Mouse (Mus musculus): ENCODE results near the gene Rexo1.

Gene Rexo1

DNA sequence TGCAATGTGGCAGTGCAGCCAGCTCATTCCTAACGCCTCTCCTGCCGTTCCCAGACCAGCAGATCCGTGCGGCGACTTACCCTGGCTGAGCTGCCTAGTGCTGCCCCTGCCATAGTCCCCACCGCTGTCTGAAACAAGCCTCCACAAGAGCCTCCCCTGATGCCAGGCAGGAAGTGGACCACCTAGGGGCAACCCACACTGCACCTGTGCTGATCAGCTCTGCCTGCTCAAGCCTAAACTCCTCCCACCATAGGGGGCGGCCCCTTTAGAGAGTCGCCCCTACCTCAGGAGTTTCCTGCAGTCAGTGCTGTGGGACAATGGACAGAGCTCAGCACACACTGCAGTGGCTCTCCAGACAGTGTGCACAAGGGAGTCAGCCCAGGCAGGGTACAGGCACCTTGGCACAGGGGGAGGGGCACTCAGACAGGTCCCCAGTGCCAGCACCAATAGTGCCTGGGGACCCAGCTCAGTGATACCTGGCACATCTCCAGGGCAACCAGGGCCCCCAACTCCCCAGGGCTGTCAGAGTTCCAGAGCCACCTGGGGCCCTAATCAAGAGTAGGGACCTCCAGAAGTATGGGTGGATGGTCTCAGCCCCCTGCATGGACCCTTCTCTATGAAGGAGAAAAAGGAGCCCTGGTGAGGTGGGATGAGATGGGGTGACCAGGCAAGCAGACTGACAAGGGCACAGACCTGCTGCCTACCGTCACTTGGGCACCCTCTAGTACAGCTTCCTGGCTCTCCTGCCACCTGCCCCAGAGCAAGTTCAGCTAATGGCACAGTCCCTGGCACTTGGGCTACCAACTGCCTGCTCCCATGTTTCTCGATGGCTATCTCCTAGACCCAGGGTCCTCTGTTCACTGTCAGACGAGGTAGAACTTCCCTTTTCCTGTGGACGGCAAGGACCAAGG, 23.5 kb upstream of the Rexo1 start:
- peak in 1 of 2 experiments; percentile 64 for DNase-seq

DNA sequence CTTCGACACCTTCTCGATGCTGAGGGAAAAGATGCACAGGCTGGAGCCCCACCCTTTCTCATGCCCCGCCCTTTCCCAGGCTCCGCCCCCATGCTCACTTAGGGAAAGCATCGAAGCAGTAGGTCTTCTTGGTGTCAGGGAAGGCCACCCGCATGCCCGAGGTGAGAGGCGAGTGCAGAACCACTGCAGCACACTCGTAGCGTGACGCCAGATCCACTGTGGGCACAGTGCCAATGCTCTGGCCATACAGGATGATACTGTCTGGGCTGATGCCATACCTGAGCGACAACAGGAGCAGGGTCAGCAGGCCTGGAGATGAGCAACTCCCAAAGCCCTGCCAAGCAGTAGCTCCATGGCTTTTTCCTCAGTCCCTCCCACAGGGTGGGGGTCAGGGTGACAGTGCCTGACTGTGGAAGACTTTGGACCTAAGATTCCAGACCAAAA, 22.7 kb upstream of the Rexo1 start:
- no peak for DNase-seq

DNA sequence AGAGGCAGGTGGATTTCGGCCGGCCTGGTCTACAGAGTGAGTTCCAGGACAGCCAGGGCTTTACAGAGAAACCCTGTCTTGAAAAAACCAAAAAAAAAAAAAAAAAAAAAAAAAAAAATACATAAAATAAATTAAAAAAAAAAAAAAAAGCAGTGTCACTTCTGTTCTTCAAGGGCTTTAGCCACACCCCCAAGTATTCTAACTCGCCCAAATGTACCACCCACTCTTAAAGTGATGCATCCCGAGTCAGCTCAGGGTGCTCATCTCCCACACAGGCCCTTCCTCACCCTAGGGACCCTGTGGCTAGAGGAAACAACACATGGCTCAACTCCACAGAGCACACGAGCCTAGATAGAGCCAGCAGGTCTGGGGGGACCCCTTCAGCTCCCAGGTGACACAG, 21.7 kb upstream of the Rexo1 start:
- no peak for DNase-seq

DNA sequence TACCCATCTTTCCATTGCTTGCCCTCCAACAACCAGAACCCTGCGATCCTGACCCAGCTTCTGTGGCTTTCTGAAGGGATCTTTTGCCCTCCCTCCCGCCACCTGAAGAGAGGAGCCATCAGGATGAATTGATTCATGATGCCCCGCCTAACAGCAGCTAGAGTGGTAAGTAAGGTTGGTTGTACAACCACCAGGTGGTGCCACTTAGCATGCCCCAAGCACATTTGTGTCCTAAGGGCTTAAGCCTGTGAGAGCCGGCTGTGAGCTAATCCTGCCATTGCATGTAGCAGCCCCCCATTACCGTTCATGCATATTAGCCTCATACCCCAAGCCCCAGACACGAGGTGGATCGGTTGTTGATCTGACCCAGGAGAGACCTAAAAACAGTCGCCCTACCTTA, 17.6 kb upstream of the Rexo1 start:
- DNase-seq = peak in 1 of 2 experiments; percentile 74

DNA sequence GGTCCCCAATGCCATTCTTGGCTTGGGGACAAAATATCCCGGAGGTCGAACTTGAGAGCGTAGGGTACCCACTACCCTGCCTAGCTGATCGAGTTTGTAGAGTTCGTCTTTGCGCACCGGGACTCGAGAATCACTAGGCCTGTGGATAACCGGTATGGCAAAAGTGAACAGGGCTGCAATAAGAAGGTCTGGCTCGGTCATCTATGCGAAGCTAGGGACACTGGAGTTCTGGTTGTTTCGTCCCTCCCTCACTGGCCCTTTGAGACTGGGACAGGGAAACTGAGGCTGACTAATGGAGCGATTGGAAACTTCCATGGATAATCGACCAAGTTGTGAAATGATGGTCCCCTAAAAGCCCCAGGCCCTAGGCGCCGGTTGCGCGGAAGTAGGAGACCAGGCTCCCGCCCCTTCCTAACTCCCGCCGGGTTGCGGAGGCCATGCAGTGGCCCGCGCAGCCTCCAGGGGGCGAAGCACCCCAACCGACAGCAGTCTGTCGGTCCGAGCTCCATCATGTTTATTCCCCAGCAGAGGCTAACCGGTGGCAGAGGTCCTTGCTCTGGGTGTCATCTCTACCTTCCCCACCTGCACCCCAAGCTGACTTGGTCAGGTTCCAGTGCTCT, 16.9 kb upstream of the Rexo1 start:
- DNase-seq = peak; percentile 78 to 82

DNA sequence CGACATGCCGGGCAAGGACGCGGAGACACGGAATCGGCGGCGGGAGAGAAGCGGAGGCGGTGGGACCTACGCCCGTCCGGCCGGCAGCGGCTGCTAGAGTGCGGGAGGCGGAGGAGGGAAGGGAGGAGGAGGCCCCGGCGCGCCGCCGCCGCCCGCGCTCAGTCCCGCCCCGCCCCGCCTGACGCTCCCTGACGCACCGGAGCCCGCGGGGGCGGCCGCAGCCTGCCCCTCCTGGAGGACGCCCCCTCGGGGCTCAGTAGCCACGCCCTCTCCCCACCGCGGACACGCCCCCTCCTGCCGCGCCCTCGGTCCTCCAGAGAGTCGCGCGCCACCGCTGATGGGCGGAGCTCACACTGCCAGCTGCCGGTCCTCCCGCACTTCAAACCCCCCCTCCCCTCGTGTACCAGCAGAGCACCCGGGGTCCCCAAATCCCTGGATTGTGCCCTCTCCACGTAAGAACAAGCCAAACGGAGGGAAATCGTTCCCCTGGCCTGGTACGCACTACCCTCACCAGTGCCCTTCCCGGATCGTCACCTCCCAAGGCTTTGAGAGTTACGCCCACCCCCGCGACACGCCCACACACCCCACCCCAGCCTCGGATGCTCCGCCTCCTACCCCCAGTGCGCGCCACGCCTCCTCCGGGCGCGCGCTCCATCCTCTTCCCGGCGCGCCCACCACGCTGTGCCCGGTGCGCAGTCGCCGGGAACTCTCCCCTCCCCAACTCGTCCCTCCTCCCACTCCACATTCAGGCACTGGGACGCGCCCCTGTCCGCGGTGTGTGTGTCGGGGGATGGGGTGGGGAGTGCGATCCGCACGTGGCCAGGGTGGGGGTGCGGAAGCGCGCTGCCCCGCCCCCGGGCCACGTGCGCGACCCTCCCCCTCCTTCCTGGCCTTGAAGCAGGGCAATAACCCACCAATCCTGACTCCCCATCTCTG, 16.1 kb upstream of the Rexo1 start, which contains the start of gene Klf16:
Gene Klf16 (minus strand): TSS at position 127 of the 936 bp plus-strand sequence.
- DNase-seq = peak; percentile 97 to 98

DNA sequence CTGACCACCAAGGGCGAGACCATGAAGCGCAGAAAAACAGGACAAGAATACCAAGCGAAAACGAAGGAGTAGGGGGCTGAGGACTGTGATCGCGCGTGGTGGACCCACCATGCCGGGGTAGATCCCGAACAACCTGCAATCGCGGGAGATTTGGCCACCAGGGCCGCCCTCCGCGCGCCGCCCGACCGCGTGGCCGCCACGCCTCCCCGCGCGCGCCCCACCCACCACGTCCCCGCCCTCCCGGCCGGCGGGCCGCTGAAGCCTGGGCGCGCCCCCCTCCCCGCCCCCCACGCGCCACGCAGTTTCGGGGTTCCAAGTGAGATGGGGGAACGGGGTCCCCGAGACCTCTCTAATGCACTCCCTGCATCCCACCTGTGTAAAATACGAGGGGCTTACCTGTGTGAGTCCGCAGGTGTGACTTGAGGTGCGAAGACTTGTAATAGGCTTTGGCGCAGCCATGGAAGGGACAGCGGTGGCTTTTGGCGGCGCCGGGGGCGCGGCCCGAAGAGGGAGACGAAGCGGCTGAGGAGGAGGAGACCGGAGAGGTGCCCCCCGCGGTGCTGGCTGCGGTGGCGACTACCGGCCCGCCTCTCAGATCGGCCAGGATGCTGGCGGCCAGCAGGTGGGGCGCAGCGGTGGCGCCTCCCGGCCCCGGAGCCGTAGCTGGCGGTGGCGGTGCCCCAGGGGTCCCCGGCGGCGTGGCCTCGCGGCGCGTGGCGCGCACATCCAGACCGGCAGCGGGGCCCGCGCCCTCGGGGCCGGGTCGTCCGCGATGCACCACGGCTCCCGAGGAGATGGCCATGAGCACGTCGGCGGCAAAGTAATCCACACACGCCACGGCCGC, 15.2 kb upstream of the Rexo1 start:
- DNase-seq = peak in 1 of 2 experiments; percentile 68

DNA sequence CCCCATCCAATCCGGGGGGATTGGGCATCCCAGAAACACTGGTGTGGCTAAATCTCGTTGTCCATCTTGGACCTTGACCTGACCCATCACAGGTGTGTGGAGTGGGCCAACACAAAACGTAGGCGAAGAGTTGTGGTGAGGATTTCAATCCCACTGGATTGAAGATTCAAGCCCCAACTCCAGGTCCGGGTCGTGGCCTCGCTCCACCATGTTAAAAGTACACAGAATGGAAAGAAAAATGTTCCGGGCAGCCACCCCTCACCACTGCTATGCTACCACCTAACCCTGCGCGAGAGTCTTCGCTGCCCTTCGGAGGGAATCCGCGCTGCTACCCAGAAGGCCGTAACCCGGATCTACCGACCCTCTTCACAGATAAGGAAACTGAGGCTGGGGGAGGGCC, 14.6 kb upstream of the Rexo1 start:
- no peak for DNase-seq

DNA sequence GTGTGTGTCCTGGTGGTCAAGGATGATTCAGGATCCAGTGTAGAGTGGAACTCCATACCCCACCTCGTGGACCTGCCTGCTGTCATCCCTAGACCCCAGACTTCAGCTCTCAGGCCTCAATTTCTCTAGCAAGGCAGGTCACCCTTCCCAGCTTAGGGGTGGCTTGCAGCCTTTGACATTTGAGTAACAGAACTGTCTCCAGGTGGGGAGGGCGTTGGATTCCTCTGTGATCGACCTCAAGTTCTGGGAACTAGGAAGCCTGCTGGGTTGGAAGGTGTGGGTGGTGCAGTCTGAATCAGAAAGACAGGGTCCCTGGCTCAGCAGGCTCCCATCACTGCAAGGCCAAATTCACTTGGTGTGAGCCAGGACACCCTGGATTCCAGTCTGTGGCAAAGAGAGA, 13.5 kb upstream of the Rexo1 start:
- DNase-seq = no peak

DNA sequence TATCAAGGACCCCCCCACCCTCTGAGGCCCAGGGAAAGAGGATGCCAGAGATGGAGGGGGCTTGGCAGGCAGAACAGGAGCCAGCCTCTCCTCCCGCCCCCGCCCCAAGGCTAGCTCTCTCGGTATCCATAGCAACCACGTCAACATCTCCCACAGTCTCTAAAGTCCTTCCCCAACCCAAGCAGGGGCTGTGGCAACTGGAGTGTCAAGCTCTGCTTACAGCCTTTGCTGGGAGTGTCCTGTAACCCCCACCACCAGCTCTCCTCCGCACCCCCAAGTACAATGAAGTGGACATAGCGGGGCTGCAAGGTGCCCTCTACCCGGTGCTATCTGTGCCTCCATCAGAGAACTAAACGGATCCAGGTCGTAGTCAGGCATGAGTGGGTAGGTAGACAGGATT, 12.6 kb upstream of the Rexo1 start:
- no peak for DNase-seq

DNA sequence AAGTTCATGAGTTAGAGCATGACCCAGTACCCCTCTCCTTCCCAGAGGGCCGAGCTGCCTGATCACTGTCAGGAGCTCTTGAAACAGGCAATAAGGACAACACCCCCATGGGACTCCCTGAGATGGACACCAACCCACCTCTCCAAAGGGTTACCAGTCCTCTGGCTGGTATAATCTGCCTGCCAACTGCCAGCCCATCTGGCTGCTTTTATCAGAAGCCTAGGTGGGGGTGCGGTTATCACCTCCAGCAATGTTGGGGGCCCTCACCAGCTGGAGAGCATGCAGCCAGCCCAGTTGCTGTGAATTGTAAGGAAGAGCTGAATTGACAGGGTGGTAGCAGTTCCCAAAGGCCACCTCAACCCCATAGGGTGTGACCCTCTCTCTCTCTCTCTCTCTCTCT, 11.1 kb upstream of the Rexo1 start:
- no peak for DNase-seq

DNA sequence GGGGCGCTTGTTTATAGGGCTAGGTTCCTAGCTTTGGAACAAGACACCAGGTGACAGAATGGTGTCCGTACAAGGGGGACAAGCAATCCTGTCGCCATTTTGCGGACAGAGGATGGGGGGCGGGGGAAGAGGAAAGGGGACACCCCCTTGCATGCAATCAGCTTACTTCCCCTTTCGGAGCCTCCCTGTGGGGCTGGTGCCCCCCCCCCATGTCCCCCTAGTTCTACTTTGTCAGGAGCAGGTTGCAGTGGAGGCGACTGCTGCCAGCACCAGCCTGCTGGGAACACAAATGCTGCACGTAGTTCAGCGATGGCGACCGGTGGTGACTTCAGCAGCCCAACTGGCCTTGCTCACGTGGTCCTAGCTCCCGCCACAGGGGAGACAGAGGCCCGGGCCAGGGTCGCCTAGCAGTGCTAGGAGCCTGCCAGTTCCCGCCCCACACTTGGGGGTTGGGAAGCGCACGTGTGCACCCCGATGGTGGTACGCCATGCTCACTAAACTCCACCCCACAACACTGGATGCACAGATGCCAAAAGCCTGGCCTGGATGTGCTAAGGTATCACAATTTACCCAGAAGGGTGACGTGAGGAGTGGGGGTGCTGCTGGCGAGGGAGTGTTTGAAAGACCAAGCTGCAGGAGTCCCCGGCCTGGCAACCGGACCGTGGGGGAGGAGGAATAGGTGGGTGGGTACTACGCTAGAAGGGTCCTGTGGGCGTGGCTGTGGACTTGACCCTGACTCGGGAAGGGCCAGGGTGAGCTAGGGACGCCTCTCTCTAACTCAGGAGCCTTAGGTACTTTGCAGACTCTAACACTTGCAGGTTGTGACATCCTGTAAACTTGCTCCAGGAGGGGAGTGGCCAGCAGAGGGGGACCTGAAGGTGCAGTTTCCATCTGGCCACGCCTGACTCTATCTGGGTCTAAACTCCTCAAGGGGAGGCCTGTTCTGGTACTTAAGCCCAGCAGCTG, 9.8 kb upstream of the Rexo1 start:
- DNase-seq = no peak

DNA sequence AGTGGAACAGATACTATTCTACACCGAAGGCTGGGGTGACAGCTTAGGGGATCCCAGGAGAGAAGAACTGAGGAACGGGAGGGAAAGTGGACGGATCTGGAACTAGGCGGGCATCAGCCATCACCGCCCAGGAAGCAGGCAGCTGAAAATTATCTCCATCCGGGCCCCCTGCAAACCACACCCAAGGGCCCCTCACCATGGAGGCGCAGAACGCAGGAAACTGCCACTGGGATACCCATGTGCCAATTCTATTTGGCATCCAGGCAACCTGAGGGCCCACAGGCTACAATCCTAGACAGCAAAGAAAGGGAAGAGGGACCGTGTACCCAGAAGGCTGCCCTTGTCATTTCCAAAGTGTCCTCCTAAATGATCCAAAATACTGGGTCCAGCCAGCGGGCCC, 9.1 kb upstream of the Rexo1 start:
- DNase-seq = no peak

DNA sequence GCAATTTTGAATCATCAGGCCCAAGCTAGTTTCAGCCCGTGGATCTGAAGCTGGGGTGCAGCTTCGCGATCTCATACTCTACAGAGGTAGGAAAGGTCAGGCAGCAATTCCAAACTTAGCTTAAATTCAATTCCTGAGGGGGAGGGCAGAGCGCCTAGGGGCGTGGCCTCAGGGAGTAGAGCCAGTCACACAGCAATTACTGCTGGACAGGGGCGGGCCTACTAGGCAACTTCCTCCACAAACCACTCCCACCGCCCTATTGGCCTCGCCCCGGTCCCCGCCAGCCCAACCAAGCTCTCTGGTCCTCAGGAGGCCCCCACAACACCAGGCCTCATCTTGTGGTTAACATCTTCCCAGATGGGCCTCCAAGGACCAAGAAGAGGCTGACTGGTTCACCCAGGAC, 8.3 kb upstream of the Rexo1 start:
- DNase-seq = no peak

DNA sequence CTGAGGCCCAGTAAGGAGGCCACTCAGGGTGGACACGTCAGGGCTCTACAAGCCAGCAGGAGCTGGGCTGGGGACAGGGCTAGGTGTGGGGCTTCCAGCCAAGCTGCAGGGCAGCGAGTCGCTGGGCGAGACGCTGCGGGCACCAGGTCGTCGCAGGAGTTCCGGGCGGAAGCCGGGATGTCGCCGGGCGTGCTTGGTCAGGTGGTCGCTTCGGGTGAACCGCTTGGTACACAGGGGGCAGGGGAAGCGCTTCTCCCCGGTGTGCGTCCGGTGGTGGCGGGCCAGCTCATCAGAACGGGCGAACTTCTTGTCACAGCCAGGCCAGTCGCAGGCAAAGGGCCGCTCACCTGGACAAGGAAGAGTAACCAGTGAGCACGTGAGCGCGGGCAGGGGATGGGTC, 7.5 kb upstream of the Rexo1 start:
- DNase-seq = no peak

DNA sequence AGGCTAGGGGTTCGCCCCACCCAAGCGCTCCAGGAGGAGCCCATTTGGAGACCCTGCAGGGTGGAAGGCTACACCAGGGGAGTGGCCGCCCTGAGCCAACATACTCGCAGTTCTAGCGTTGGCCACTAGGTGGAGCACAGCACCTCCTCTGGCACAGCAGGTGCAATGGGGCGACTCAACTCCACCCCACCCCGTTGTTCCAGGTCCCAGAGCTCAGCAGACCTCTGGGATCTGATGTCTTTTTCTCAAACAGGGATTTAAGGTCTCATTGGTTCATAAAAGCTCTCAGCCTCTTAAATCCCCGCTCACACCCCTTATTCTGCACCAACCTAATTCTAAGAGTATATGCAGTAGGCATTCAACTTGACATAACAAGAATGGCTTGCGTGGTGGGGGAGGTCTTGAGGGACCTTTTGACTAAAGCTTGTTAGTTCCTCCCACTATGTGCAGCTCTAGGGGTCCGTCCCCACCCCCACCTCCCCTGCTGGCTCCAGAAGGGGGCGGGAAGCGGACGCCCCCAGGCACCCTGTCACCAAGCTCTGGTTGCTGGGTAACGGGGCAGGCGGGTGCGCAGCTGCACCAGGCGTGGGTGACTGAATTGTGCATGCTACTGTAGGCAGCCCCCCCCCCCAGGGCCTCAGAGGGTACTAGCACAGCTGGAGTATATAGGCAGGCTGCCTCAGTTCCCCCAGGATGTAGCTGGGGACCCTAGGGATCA, 5.2 kb upstream of the Rexo1 start:
- DNase-seq = peak; percentile 77 to 82

DNA sequence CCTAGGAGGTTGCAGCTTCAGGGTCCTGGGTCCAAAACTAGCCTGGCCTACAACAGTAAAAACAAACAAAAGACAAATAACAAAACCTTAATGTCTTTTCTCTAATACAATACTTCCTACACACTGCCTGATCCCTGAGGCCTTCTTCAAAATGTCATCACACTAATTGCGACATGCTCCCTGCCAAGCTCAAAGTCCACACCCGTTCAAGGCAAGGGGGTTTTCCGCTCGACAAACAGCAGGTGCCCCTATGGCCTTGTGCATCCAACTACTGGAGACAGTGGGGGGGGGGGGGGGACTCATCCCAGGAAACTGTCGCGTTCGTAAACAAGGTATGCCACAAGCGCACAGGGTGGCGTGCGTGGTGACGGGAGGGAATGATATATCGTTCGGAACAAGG, 739 bp downstream of the Rexo1 start:
- no peak for DNase-seq

DNA sequence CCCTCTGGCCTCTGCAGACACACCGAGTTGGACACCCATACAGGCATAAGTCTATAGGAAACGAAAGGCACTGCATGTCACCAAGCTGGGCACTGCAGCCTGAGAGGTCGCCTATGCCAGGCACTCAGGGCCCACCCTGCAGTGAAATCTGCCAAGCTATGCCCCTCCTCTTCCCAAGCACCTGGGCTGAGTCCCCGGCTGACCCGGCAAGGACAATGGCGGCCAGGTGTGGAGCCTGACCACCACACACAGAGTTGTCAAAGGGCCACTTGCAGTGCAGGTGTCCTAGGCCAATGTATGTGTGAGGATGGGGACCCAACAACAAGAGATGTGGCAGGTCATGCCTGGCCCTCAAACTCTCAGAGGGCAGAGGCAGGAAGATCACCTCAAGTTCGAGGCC, 1.9 kb downstream of the Rexo1 start:
- no peak for DNase-seq

DNA sequence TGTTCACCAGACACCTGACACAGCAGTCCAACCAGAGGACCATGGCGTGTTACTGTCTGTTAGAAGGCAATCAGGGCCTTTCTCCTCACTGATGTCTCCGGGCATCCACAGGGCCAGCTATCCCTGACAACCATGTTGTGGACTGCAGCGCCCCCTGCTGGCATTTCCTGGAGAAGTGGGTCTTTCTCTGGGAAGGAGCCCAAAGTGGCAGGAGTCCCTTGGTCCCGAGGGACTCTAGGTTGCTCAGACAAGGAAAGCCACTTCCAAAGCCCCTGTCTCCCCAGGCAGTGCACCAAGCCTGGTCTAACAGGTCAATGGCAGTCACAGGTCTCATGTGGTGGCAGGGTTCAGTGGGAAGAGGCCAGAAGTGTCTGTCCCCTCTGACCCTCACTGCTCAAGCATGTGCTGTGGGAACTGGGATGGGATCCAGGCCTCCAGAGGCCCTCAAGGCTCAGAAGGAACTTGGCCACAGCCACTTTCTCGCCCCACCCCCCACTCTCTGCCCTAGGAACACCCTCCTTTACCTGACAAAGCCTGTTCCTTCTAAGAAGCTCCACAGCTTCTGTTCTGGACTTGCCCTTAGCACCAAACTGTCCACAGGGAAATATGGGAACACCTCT, 3.9 kb downstream of the Rexo1 start:
- no peak for DNase-seq

DNA sequence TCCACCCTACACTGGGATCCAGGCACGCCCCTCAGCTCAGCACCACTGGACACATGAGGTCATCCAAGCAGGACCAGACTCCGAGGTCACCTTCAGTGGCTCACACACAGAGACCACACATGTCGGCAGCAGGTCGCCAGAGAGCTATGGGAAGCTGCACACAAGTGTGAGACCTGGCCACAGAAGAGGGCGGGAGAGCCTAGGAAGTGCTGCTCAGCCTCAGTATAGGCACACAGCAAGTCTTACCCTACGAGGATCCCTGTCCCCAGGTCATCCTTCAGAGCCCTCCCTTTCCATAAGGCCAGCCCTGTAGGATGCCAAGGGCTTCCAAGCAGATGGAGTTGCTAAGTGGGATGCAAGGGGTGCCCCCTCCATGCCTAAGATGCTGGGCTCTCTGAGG, 7.4 kb downstream of the Rexo1 start:
- no peak for DNase-seq
